Mouse (Mus musculus): ENCODE data around the gene Micall1.

DNA sequence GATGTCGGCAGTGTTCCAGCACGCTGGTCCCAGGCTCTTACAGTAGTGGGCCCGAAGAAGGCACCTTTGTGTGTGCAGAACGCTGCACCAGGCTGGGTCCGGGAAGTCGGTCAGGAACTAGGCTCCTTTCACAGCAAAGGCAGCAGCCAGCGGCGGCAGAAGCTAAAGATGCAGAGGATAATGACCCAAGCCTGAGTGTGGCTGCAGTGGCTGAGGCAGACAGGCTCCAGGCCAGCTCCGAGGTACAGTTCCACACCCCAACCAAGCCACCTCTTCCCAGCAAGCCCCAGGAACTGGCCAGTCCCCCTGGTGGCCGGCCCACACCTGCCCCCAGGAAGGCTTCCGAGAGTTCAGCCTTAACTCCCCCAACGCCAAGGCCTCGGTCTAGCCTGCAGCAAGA, 13.8 kb downstream of the Micall1 start:
- TF ChIP-seq POLR2A (IDR thresholded peaks at IDR 0.05; ENCODE audit: insufficient read depth, low read depth, low read length) = no peak
- TF ChIP-seq CTCF (IDR thresholded peaks at IDR 0.05) = 0 out of 2 replicates have a peak, but pooled peaks have one; percentile 8
- TF ChIP-seq EP300 (IDR thresholded peaks at IDR 0.05; ENCODE audit: insufficient read depth, low read depth, low read length) = no peak
